9 mouse cellular contexts compared by ENCODE assay signal in genomic region chr3:84461687-84462086, GRCm38 (mm10). TPM values are rescaled to one million over a fixed set of nuclear protein-coding genes. Genes with fewer than 3 reads are reported as not detected.
DNase-seq lines count a peak whose midpoint lies in the region; ATAC-seq and TF ChIP-seq lines count a peak whose summit lies in the region.
"Had no signal": no experiment of that assay in that cellular context is flagged by ENCODE, and none has a peak within 500 bp of the region (broad histone marks: within the 10 kb centered on the region; RNA-seq: fewer than 3 reads in every experiment).

No protein-coding gene starts in this region.

- no peak overlapping the region for H3K9ac ChIP-seq in heart, embryonic 12.5 days
- no peak overlapping the region for H3K9ac ChIP-seq in neural tube, embryonic 12.5 days
- H3K9ac ChIP-seq in intestine, embryonic 15.5 days, result no peak overlapping the region
- no peak overlapping the region for H3K9ac ChIP-seq in stomach, postnatal 0 days (ENCODE audit: low read length)

- peak overlapping the region; percentile 43 for H3K27ac ChIP-seq in heart, embryonic 12.5 days (ENCODE audit: poor library complexity, severe bottlenecking)
- no peak overlapping the region for H3K27ac ChIP-seq in neural tube, embryonic 12.5 days
- H3K27ac ChIP-seq in intestine, embryonic 15.5 days, result no peak overlapping the region
- peak overlapping the region; percentile 49; the same call in 1 of the 2 replicates for H3K27ac ChIP-seq in stomach, postnatal 0 days (replicated peaks)
- H3K27ac ChIP-seq in layer of hippocampus, adult 2 months, result no peak overlapping the region

- H3K4me1 ChIP-seq in heart, embryonic 12.5 days (replicated peaks), result peaks cover 21% of the 10 kb centered on the region
- H3K4me1 ChIP-seq in neural tube, embryonic 12.5 days, result peaks cover 20% of the 10 kb centered on the region
- H3K4me1 ChIP-seq in intestine, embryonic 15.5 days (replicated peaks), result peaks cover 25% of the 10 kb centered on the region
- peaks cover 6% of the 10 kb centered on the region; the same call in 1 of the 2 replicates for H3K4me1 ChIP-seq in stomach, postnatal 0 days (replicated peaks; ENCODE audit: control insufficient read depth, insufficient read depth)

- no peaks in the 10 kb centered on the region for H3K9me3 ChIP-seq in heart, embryonic 12.5 days (replicated peaks)
- no peaks in the 10 kb centered on the region for H3K9me3 ChIP-seq in neural tube, embryonic 12.5 days
- no peaks in the 10 kb centered on the region for H3K9me3 ChIP-seq in intestine, embryonic 15.5 days
- no peaks in the 10 kb centered on the region for H3K9me3 ChIP-seq in stomach, postnatal 0 days (ENCODE audit: control insufficient read depth, low read length)

- no peaks in the 10 kb centered on the region for H3K36me3 ChIP-seq in heart, embryonic 12.5 days
- H3K36me3 ChIP-seq in neural tube, embryonic 12.5 days, result no peaks in the 10 kb centered on the region
- no peaks in the 10 kb centered on the region for H3K36me3 ChIP-seq in intestine, embryonic 15.5 days
- H3K36me3 ChIP-seq in stomach, postnatal 0 days (ENCODE audit: control insufficient read depth, insufficient read depth, low read length), result no peaks in the 10 kb centered on the region

- intact Hi-C loops in heart, postnatal 10 days (cut with DNase I), result no loop called here

- ATAC-seq in heart, embryonic 12.5 days (ENCODE audit: insufficient number of reproducible peaks, low FRiP score), result peak; percentile 79
- ATAC-seq in neural tube, embryonic 12.5 days (ENCODE audit: low FRiP score, low read depth), result peak; percentile 65
- peak; percentile 60 for ATAC-seq in intestine, embryonic 15.5 days
- ATAC-seq in stomach, postnatal 0 days (ENCODE audit: low FRiP score, low TSS enrichment), result peak; percentile 80

- H3K27me3 ChIP-seq in heart, embryonic 12.5 days (replicated peaks), result peaks cover 40% of the 10 kb centered on the region
- no peaks in the 10 kb centered on the region for H3K27me3 ChIP-seq in neural tube, embryonic 12.5 days (replicated peaks)
- no peaks in the 10 kb centered on the region for H3K27me3 ChIP-seq in intestine, embryonic 15.5 days (replicated peaks)
- no peaks in the 10 kb centered on the region for H3K27me3 ChIP-seq in stomach, postnatal 0 days (ENCODE audit: control insufficient read depth, insufficient read depth, low read length)

- H3K4me2 ChIP-seq in heart, embryonic 12.5 days, result 0 out of 2 replicates have a peak overlapping the region, but pooled peaks have one; percentile 38
- no peak overlapping the region for H3K4me2 ChIP-seq in neural tube, embryonic 12.5 days (replicated peaks)
- H3K4me2 ChIP-seq in intestine, embryonic 15.5 days (replicated peaks), result no peak overlapping the region
- H3K4me2 ChIP-seq in stomach, postnatal 0 days (replicated peaks; ENCODE audit: low read depth), result no peak overlapping the region

- TF ChIP-seq CTCF in stomach, postnatal 0 days (IDR thresholded peaks at IDR 0.05; ENCODE audit: low read depth), result no peak
- TF ChIP-seq CTCF in layer of hippocampus, adult 2 months (conservative IDR thresholded peaks at IDR 0.05), result no peak

- 19% methylated on average over 4 of the region's 4 CpGs for WGBS in heart, embryonic 12.5 days
- WGBS in neural tube, embryonic 12.5 days, result 39% methylated on average over 4 of the region's 4 CpGs
- WGBS in intestine, embryonic 15.5 days, result 29% methylated on average over 4 of the region's 4 CpGs
- WGBS in stomach, postnatal 0 days, result 15% methylated on average over 4 of the region's 4 CpGs

- no peak for DNase-seq in heart, postnatal 10 days
- DNase-seq in neural tube, embryonic 10.5 days (ENCODE audit: extremely low spot score, low spot score), result no peak
- no peak for DNase-seq in stomach, postnatal 0 days (ENCODE audit: low spot score)
- no peak for DNase-seq in right cerebral cortex, postnatal 4 days
- DNase-seq in layer of hippocampus, adult 2 months (ENCODE audit: low spot score in 2 of 2), result no peak
- DNase-seq: right cerebral cortex, adult 18-20 months had no signal

- no peak for TF ChIP-seq EP300 in stomach, postnatal 0 days (optimal IDR thresholded peaks at IDR 0.05)

- H3K4me3 ChIP-seq in heart, embryonic 12.5 days, result no peak overlapping the region
- no peak overlapping the region for H3K4me3 ChIP-seq in neural tube, embryonic 12.5 days
- H3K4me3 ChIP-seq in intestine, embryonic 15.5 days (replicated peaks), result no peak overlapping the region
- no peak overlapping the region for H3K4me3 ChIP-seq in stomach, postnatal 0 days (ENCODE audit: low read depth, low read length)
- H3K4me3 ChIP-seq in layer of hippocampus, adult 2 months, result no peak overlapping the region

RNA-seq across cellular contexts. Expression of gene Fhdc1, which starts 18.5 kb away (rescaled TPM):
- polyA plus RNA-seq in heart, embryonic 12.5 days (2016; fragmentation: Nextera tagmentation; extraction: Ambion mirVana), result 4.4 TPM in 2 replicates
- 1 to 10 TPM in 1 of 2 experiments, under 1 TPM in 1; 0.41 to 1.2 TPM for total RNA-seq in heart, postnatal 10 days (2021)
- 9.8 and 10.2 TPM in 2 replicates for polyA plus RNA-seq in neural tube, embryonic 12.5 days (2016; fragmentation: Nextera tagmentation; extraction: Ambion mirVana)
- polyA plus RNA-seq in intestine, embryonic 15.5 days (2015; fragmentation: Nextera tagmentation; extraction: Ambion mirVana), result 6.5 and 7.7 TPM in 2 replicates
- polyA plus RNA-seq in stomach, postnatal 0 days (2015; fragmentation: Nextera tagmentation; extraction: Ambion mirVana), result 17.8 and 19.5 TPM in 2 replicates
- 1 to 10 TPM; 1.7 to 2.2 TPM for total RNA-seq in layer of hippocampus, adult 2 months (2021)

Comparison
In these comparisons a context has a peak if more than half of its experiments do, and no peak if none do; other contexts are left out.
1. H3K27ac ChIP-seq: peak in heart, embryonic 12.5 days (single experiment) and stomach, postnatal 0 days (single experiment); none in neural tube, embryonic 12.5 days (single experiment), intestine, embryonic 15.5 days (single experiment) and layer of hippocampus, adult 2 months (single experiment).
2. Peak in every context shown above with its lines, with median percentiles within 50 percentile points of each other: ATAC-seq.